Mouse (Mus musculus) forebrain, embryonic 12.5 days (tissue): ENCODE measurements around the gene Kcnk4. TPM values are rescaled to one million over a fixed set of nuclear protein-coding genes. Genes with fewer than 3 reads are reported as not detected.

Experiments used
- ATAC-seq: fragments of 200-750 bp; cut with Nextera tagmentation; 2 replicates; pipeline ENCODE4 v1.8.0; 2017; ENCODE audit warnings: moderate TSS enrichment; ENCODE audit not compliant: low FRiP score
- H3K27ac ChIP-seq: fragments of 300-500 bp; sonication (generic); 2 replicates; pipeline ENCODE4 v1.5.1; 2016; ENCODE audit warnings: mild to moderate bottlenecking
- H3K27me3 ChIP-seq: fragments of 300-500 bp; sonication (generic); 2 replicates; pipeline ENCODE4 v1.6.1; 2016; ENCODE audit warnings: mild to moderate bottlenecking
- H3K36me3 ChIP-seq: fragments of 300-500 bp; sonication (generic); replicated peaks from 2 replicates; pipeline ENCODE4 v1.6.1; 2016; ENCODE audit warnings: mild to moderate bottlenecking
- H3K4me1 ChIP-seq: fragments of 300-500 bp; sonication (generic); 2 replicates; pipeline ENCODE4 v1.6.1; 2016
- H3K4me2 ChIP-seq: fragments of 300-500 bp; sonication (generic); 2 replicates; pipeline ENCODE4 v1.6.1; 2016; ENCODE audit warnings: mild to moderate bottlenecking, moderate library complexity
- H3K4me3 ChIP-seq: fragments of 300-500 bp; sonication (generic); replicated peaks from 2 replicates; pipeline ENCODE4 v1.5.1; 2016; ENCODE audit warnings: mild to moderate bottlenecking
- H3K9ac ChIP-seq: fragments of 300-500 bp; sonication (generic); 2 replicates; pipeline ENCODE4 v1.6.1; 2016; ENCODE audit warnings: mild to moderate bottlenecking
- H3K9me3 ChIP-seq: fragments of 300-500 bp; sonication (generic); 2 replicates; pipeline ENCODE4 v1.6.1; 2016
- WGBS: fragments of 180-500 bp; shearing (Covaris S2); methylation state at CpG from one replicate; pipeline ENCODE4 v1.1.7; 2016; 5-methylcytosine and 5-hydroxymethylcytosine counted together
- polyA plus RNA-seq: library from polyadenylated mRNA; unstranded; fragments of >200 nt; fragmentation: Nextera tagmentation; extraction: Ambion mirVana; gene quantifications from 2 replicates; pipeline ENCODE4 v1.2.1, GENCODE M21; 2016

Gene Kcnk4
- 0.21 TPM in 1 of 2 replicates, not detected in the other for polyA plus RNA-seq

DNA sequence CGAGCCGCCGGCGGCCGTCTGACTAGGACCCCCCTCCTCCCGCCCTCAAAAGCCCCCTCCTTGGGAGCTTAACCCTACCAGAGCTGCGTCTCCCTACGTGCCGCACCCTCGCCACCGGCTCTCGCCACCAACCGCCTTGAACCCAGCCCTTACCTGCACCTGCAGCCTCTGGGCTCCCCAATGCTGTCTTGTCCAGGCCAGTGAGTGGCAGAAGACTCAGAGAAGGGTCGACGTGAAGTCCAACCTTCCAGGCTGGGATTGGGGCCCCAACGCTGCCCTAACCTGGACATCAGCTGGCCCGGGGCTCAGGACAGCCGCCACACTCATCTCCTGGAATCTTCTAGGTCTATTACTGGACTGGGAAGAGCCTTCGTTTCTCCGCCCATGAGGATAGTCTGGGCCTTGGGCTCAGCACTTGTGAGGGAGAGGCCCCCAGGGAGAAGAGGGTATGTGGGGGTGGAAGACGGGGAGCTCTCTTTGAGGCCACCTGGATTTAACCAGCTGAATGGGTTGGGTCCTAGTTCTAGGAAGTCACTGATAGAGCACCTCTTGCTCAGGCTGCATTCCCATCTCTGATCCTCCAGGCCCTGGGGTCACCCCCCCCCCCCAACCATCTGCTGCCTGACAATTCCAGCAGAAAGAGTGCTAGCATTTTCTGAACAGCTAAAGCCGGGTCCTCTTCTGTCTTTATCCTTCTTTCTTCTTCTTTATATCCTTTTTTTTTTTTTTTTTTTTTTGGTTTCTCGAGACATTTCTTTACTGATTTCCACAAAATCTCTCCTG lies at the start of gene Kcnk4:
Kcnk4 (minus strand) TSS at position 321 of the 783 bp plus-strand sequence.
- H3K9me3 ChIP-seq: no peaks in the 10 kb centered on the region
- peaks cover 18% of the 10 kb centered on the region for H3K4me1 ChIP-seq
- WGBS: 9% methylated on average over 23 of the region's 23 CpGs
- no peaks in the 10 kb centered on the region for H3K36me3 ChIP-seq
- no peak for ATAC-seq
- peak within 1 kb of the TSS; percentile 38 for H3K4me3 ChIP-seq
- peak within 1 kb of the TSS; percentile 38 for H3K9ac ChIP-seq
- no peak within 1 kb of the TSS for H3K27ac ChIP-seq
- H3K4me2 ChIP-seq: peak within 1 kb of the TSS; percentile 55
- peaks cover 68% of the 10 kb centered on the region for H3K27me3 ChIP-seq

DNA sequence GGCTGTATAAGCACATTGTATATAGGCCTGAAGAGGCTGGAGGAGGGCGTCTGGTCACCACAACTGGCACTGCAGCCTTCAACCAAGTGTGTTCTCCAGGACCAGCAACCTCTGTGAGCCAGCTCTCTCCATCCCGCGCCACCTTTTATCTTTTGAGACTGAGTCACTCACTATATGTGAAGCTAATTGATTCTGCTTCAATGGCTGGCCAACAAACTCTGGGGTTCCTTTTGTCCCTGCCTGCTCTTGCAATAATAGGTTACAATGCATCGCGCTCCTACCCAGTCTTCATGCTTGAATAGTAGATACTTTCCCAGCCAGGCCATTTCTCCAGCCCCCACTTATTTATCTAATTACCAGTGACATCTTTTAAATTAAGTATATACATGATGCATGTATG lies 49.3 kb upstream of the Kcnk4 start:
- no peaks in the 10 kb centered on the region for H3K27me3 ChIP-seq
- H3K27ac ChIP-seq: 0 out of 2 replicates have a peak overlapping the region, but pooled peaks have one; percentile 36
- no peak for ATAC-seq
- 22% methylated on average over 5 of the region's 5 CpGs for WGBS
- H3K9me3 ChIP-seq: no peaks in the 10 kb centered on the region
- peaks cover 47% of the 10 kb centered on the region for H3K4me1 ChIP-seq
- no peak overlapping the region for H3K4me2 ChIP-seq
- no peak overlapping the region for H3K4me3 ChIP-seq
- H3K9ac ChIP-seq: no peak overlapping the region
- peaks cover 20% of the 10 kb centered on the region for H3K36me3 ChIP-seq

DNA sequence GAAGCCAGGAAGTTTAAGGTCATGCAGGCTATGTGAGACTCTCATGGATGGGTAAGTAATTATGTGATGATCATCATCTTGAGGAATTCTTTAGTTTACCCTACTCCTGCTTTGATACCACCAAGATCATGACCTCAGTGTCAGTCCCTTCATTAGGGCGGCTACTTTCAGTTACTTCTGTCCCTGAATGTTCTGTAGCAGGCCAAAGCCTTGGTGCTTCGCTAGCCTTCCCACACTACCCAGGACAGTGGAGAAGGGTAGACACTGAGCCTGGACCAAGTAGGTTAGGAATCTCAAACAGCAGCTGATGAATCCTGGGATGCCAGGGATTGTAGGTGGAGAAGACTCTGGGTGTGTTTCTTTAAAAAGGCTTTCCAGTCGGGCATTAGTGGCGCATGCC lies 47.1 kb upstream of the Kcnk4 start:
- Histone ChIP-seq H3K4me2 (peak overlapping the region; percentile 64; the same call in 1 of the 2 replicates), H3K4me1 (peaks cover 52% of the 10 kb centered on the region), H3K36me3 (peaks cover 40% of the 10 kb centered on the region), H3K27ac (no peak overlapping the region), H3K27me3 (no peaks in the 10 kb centered on the region), H3K9ac (no peak overlapping the region), H3K9me3 (no peaks in the 10 kb centered on the region), H3K4me3 (no peak overlapping the region)
- 87% methylated on average over 4 of the region's 4 CpGs for WGBS
- no peak for ATAC-seq

DNA sequence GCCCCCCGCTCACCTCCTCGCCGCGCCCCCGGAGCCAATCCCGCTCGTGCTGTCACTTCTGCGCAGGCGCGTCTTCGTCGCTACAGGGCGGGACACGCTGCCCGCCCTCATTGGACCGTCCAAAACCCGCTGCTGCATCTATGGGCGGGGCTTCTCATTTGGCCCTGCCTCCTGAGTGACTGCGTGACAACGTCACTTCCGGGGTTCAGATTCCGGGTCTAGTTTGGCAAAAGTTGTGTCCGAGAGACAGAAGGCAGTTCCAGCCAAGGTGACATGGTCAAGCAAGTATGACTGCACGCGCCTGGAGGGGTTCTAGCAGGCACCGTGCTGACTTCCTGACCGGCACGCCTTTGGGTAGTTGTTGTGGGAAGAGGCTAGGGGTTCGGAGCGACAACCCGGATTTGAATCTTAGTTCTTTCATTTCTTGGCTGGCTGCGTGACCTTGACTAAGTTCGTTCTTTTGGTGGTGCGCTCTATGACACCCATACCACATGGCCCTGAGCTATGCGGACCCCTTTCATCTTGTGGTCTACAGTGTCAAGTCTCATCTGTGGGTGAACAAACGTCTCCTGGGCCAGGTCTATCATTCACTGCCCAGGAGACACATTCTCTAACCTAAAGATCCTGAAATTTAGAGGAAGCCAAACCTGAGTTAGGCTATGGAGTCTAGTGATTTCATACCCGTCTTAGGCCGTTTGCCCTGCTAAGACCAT lies 46.2 kb upstream of the Kcnk4 start, which contains the start of gene Fkbp2:
Fkbp2 (minus strand) TSS at position 121 of the 713 bp plus-strand sequence.
- Histone ChIP-seq H3K27ac (peak within 1 kb of the TSS; percentile 94), H3K4me2 (peak within 1 kb of the TSS; percentile 64), H3K36me3 (peaks cover 41% of the 10 kb centered on the region), H3K27me3 (no peaks in the 10 kb centered on the region), H3K4me3 (peak within 1 kb of the TSS; percentile 60), H3K9ac (peak within 1 kb of the TSS; percentile 68), H3K9me3 (no peaks in the 10 kb centered on the region), H3K4me1 (peaks cover 53% of the 10 kb centered on the region)
- peak; percentile 91 for ATAC-seq
- WGBS: 2% methylated on average over 38 of the region's 38 CpGs

DNA sequence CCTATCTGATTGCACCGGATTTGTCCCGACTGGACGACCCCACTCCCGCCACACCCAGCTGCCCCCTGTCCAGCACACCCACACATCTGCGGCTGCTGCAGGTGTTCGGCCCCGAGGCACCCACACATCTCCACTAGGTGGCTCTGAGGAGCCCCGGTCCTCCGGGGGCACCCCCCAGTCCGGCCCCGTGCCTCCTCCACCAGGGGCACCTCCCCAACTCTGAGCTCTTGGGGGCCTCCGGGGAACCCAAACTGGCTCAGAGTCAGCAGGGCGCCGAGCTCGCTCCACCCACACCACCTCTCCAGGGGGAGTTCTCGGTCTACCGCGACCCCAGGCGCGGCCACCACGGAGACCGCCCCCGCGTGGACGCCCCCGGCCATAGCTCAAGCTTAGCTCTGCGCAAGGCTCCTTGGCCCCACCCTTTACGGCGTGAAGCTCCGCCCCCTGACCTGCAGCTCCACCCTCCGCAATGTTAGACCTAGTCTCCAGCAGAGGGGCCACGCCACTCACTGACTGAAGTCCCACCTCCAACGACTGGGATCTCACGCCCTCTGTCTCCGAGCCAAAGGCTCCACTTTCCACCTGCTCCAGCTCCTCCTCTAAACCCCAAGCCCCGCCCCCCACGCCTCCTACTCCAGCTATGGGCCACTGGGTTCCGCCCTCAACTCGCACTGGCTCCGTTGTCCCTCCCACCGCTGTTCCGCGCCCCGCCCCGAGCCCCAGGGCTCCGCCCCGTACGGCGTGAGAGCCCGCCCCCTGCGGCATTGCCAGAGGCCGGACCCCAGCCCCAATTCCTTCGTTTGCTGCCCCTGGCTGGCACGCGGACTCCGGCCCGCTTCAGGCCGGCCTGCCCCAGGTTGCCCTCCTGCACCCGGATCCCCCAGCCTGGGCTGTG lies 45.4 kb upstream of the Kcnk4 start:
- Histone ChIP-seq H3K4me3 (peak overlapping the region; percentile 60), H3K27me3 (no peaks in the 10 kb centered on the region), H3K9ac (peak overlapping the region; percentile 68), H3K9me3 (no peaks in the 10 kb centered on the region), H3K36me3 (peaks cover 33% of the 10 kb centered on the region), H3K27ac (peak overlapping the region; percentile 94), H3K4me2 (peak overlapping the region; percentile 64), H3K4me1 (peaks cover 53% of the 10 kb centered on the region)
- ATAC-seq: peak; percentile 90
- WGBS: under 1% methylated on average over 59 of the region's 59 CpGs

DNA sequence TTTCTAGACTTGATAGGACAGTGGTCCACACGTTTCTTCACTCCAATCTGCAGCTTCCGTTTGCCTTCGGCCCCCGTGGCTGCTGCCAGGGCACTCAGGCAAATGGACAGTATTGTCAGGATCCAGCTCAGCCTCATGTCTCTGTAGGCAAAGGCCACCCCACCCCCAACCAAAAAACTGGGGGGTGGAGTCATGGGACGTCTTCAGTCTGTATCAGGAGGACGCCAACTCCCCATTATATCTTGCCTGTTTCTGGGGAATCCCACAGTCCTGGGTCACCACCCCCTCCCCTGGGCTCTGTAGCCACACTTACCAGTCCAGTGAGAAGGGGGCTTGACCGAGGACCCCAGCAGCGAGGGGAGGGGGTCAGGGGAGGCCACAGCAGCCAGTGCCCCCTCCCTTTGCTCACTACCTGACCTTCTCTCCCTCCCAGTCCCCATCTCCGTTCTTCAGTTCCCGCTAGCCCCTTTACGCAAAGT lies 44.7 kb upstream of the Kcnk4 start:
- WGBS: 15% methylated on average over 11 of the region's 11 CpGs
- peaks cover 53% of the 10 kb centered on the region for H3K4me1 ChIP-seq

DNA sequence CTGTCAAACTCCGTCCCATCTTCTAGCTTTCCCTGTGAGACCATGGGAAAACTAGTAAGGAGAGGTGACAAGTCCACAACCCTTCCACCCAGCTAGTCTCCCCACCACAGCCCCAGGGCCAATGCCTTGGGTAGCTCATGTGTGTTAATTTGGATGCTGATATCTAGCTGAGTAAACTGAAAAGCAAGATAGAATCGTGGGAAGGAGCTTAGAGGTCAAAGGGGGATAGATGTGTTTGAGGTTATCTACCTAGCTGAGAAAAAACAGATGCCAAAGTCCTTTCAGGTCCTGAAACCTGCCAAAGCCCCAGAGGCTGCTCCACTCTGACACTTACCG lies 44.3 kb upstream of the Kcnk4 start:
- Histone ChIP-seq H3K27me3 (no peaks in the 10 kb centered on the region), H3K9me3 (no peaks in the 10 kb centered on the region), H3K9ac (peak overlapping the region; percentile 59; the same call in 1 of the 2 replicates), H3K4me2 (peak overlapping the region; percentile 64), H3K27ac (peak overlapping the region; percentile 94), H3K4me1 (peaks cover 54% of the 10 kb centered on the region), H3K4me3 (peak overlapping the region; percentile 60), H3K36me3 (peaks cover 31% of the 10 kb centered on the region)
- 60% methylated on average over 3 of the region's 3 CpGs for WGBS
- no peak for ATAC-seq

More for the DNA sequence above, 44.7 kb upstream of the Kcnk4 start:
- Histone ChIP-seq H3K36me3 (peaks cover 31% of the 10 kb centered on the region), H3K9me3 (no peaks in the 10 kb centered on the region), H3K27ac (peak overlapping the region; percentile 94), H3K9ac (peak overlapping the region; percentile 59), H3K4me3 (peak overlapping the region; percentile 60), H3K27me3 (no peaks in the 10 kb centered on the region), H3K4me2 (peak overlapping the region; percentile 64)
- no peak for ATAC-seq

DNA sequence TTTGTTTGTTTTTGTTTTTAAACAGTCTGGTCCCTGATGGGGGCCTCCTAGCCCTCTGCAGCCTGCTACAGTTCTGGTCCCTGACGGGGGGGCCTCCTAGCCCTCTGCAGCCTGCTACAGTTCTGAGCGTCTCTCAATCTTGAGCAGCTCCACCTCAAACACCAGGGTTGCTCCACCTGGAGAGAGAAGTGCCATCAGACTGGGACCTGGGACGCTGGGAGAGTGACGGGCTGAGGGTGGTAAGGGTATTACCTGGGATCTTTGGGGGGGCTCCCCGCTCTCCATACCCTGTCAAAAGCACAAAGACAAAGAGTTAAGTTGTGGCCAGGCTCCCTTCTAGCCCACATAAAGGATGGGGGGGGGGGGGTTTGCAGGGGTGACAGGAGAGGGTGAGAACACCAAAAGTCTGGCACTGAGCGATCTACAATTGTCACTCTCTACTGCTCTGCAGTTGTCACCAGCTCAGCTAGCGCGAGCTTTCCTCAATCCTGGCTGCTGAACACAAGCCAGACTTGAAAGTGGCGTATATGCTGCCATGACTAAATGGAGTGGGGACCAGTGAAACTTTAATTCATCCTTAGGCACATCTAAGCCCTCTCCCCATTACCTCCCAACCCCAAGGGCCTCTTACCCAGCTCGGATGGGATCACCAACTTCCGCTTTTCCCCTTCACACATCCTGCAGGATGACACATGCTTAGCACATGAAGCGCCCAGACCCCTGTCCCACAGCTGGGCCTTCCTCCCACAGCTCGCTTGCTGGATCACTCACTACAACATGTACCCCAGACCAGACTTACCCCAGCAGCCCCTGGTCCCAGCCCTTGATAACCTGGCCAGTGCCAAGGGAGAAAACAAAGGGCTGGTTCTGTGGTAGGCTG lies 43.7 kb upstream of the Kcnk4 start:
- 84% methylated on average over 13 of the region's 13 CpGs for WGBS
- peak overlapping the region; percentile 64 for H3K4me2 ChIP-seq
- H3K27me3 ChIP-seq: no peaks in the 10 kb centered on the region
- H3K36me3 ChIP-seq: peaks cover 31% of the 10 kb centered on the region
- peak overlapping the region; percentile 30; the same call in 1 of the 2 replicates for H3K9ac ChIP-seq
- H3K4me3 ChIP-seq: peak overlapping the region; percentile 60
- H3K27ac ChIP-seq: peak overlapping the region; percentile 94
- no peaks in the 10 kb centered on the region for H3K9me3 ChIP-seq
- ATAC-seq: no peak
- H3K4me1 ChIP-seq: peaks cover 53% of the 10 kb centered on the region

DNA sequence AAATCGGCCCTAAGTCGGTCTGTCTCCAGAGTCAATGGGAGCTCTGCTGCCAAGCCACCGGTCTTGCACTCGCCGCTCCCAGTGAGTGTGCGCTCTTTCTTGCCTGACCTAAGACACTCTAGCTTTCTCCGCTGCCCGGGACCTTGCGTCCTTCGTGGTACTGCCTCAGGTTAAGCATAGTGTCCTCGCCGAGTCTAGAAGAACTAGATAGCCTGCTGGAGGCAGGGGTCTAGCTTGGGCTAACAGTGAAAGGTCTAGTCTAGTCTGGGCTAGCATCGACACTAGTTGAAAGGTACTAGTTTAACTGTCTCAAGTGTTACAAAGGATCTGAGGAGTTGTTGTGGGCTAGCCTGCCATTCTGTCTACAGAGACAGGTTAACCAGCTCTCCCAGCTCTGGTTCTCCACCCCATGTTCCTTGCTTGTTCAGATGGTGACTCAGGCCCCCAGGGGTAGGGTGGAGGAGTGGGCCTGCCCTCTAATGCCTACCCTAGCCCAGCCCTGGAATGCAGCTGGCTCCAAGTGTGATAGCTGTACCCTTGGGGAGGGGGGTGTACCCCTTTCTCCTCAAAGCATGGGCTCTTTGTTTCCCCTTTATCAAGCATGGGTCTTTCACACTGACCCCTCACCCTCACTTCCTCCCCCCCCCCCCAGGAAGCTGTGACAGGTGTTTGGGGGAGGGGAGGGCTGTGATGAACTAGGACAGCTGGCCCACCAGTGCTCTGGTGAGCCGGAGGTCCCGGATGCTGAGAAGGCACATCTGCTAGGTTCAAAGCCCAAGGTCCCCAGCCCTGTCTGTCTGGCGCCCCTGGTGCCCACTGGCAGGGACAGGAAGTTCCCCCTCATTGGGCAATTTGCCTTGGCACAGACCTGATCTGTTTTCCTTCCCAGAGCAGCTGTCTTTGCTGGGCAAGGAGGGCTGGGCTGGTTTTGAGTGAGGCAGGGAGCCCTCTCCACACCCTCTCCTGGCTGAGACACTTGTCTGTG lies 41.5 kb upstream of the Kcnk4 start, which contains the start of gene Plcb3:
Plcb3 (minus strand) TSS at position 934 of the 985 bp plus-strand sequence.
- no peak for ATAC-seq
- H3K27me3 ChIP-seq: peaks cover 13% of the 10 kb centered on the region; the same call in 1 of the 2 replicates
- under 1% methylated on average over 16 of the region's 16 CpGs for WGBS
- H3K9me3 ChIP-seq: no peaks in the 10 kb centered on the region
- H3K4me3 ChIP-seq: peak within 1 kb of the TSS; percentile 84
- peaks cover 22% of the 10 kb centered on the region for H3K36me3 ChIP-seq
- peak within 1 kb of the TSS; percentile 93 for H3K27ac ChIP-seq
- H3K4me2 ChIP-seq: peak within 1 kb of the TSS; percentile 93
- H3K9ac ChIP-seq: peak within 1 kb of the TSS; percentile 90
- H3K4me1 ChIP-seq: peaks cover 52% of the 10 kb centered on the region
